Mouse (Mus musculus) cerebellum, postnatal 36 days (tissue): Measurements from ENCODE around the gene Pla2g15.
"Not testable (repeated sequence)": the region's sequence is repeated elsewhere in the genome, so short reads cannot be mapped to it uniquely, and the experiment has no call there.

ENCODE experiments used
- DNase-seq, 2 experiments: peaks; one replicate each; pipeline ENCODE4 v3.0.0; 2021 to 2022; ENCODE audit warnings: mixed read lengths in 2 of 2

Pla2g15 gene

GRCm38 (mm10) chr8:106169934-106170480 is 19.8 kb downstream of the Pla2g15 start:
- DNase-seq: no peak

DNA sequence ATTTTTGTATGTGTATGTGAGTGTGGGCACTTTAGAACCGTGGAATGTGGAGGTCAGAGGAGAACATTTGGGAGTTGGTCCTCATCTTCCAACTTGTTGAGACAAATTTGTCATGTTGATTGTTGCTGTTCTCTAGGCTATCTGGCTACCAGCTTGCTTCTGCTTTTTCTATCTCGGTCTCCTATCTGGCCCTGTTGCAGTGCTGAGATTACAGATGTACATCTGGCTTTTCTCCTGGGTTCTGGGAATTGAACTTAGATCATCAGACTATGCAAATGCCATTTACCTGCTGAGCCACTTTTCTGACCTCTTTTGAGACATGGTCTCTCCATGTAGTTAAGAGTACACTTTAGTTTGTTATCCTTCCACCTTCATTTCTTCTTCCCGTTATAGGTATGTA is 23.4 kb downstream of the Pla2g15 start:
- DNase-seq: no peak

DNA sequence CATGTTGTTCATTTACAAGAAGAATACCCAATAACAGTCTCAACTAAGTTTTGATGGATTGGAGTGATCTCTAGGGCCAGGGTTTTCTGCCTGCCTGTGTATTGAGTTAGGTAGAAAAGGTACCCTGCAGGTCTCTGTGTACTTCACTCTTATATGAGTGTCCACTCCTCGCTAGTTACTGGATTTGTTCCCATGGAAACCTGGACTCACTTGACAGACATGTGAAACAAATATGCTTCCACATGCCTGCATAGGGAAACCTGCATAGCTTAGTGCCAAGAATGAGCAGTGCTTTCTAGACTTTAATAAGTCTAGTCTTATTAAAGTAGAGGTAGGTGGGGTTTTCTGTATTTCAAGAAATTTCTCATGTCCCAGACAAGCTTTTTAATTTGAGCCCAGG is 26.7 kb downstream of the Pla2g15 start:
- no peak for DNase-seq

GRCm38 (mm10) chr8:106177594-106177993 is 27.4 kb downstream of the Pla2g15 start:
- no peak for DNase-seq

DNA sequence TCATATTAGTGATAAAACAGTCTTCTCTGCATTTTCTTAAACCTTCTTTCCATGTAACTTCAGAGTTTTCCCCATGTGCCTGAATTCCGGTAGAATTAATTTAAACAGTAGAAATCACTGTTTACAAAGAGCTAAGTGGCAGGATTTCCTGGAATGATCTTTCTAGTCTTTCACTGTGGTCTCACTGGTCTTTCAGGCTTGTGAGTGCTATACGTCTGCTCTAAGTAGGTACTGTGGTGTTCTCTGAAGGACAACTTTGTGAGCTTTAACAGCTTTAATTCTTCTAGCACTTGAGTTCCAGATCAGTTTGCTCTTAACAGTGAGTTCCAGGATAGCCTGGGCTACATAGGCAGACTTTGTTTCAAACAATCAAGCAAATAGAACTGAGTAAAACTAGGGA is 28.2 kb downstream of the Pla2g15 start:
- no peak for DNase-seq

GRCm38 (mm10) chr8:106185628-106186270 is 35.5 kb downstream of the Pla2g15 start:
- DNase-seq: peak; percentile 24 to 26

GRCm38 (mm10) chr8:106186394-106186793 is 36.2 kb downstream of the Pla2g15 start:
- no peak for DNase-seq

- DNase-seq: no peak
Measured at GRCm38 (mm10) chr8:106189162-106189561, 39.0 kb downstream of the Pla2g15 start.

DNA sequence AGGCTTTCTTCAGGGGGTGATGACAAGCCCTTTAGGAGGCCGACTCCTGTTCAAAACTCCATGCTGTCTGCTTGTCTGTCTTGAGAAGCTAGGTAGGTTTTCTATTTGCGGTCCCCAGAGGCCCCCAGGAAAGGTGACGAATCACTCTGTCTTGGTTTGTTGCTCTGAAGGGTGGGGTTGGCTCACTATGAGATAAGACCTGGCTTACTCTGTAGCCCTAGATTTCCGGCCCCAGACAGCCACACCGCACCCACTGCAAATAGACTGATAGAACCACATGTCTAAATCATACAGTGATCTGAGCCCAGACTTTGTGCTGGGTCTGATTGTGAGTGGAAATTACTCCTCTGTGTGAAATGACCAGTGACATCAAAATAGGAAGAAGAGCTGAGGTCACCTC is 41.4 kb downstream of the Pla2g15 start:
- no peak for DNase-seq

DNA sequence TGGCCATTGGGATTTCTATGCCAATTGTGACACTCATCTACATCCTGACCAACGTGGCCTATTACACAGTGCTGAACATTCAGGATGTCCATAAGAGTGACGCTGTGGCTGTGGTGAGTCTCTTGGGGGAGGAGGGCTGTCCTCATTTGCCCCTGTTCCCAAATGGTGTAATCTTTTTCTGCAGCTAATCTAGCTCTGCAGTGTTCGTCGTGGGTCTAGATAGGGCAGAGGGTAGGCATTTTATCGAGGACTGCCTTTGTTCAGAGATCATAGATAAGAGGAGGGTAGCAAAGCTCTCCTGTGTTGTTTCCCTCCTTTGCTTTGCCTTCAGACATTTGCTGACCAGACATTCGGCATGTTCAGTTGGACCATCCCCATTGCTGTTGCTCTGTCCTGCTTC is 43.0 kb downstream of the Pla2g15 start:
- DNase-seq: no peak

GRCm38 (mm10) chr8:106194062-106194461 is 43.9 kb downstream of the Pla2g15 start:
- DNase-seq: no peak

- peak in 1 of 2 experiments; percentile 21 for DNase-seq
Measured at GRCm38 (mm10) chr8:106198741-106199140, 48.5 kb downstream of the Pla2g15 start.

DNA sequence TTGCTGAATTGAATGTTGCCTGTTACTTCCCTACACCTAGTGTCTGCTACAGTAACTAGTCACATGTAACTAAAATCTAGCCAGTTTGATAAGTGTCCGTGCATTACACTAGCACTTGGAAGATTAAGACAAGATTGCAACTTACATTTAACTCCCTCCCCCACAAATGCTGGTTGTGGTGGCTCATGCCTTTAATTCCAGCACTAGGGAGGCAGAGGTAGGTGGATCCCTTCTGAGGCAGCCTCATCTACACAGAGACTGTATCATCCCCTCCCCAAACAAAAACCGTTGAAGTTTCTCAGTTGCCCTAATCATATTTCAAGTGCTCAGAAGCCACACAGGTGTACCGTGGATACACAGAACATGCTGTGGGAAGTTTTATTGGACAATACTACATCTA is 49.4 kb downstream of the Pla2g15 start:
- DNase-seq: not testable (repeated sequence)

DNA sequence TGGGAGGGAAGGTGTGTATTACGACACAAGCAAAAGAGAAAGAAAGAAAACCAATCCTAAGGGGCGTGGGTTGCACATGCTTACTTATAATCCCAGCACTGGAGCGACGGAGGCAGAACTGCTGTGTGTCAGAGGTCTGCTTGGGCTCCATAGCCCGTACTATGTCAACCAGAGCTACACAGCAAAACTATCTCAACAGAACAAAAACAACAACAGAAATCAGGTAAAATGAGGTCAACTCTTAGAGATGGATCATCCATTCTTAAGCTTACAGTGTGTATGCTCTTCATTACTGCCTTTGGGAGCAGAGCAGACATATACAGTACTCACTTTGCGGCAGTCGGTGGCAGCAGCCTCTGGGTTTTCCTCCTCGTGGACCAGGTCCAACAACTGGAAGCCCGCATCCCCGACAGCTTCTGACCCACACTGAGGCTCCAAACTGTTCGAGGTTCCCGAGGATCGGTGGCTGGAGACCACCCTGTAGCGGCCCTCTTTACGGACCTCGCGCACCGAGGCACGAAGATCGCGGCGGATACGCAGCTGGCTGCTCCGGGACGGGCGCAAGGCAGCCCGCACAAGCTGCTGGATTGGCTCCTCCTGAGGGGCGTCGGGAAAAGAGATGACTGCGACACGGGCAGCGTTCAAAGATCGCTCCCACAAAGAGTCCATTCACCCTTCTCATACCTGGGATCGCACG is 60.0 kb downstream of the Pla2g15 start:
- DNase-seq: no peak

DNA sequence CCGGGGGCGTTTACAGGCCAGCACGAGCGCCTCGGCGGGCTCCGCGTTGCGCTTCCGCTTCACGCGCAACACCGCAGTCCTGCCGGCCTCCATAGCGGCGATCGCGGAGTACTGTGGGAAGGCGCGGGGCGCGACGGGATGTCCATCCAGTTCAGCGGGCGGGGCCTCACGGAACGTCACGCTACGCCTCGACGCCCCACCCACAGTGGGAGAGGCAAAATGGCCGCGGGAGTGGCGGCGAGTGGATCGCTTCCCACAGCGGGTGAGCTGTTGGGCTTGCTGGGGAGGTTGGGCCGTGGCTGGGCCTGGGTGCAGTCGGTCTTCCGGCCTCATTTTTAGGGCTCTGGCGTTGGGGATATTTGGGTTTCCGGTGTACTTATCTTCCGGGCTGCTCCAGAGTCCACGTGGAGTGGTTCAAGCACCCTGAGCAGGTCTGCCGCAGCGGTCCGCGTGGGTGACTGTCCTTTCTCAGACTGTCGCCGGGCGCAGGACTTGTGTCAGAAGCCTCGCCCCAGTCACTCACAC is 60.7 kb downstream of the Pla2g15 start, which contains the start of the genes Slc7a6os and Prmt7:
Slc7a6os (minus strand) TSS at position 115 of the 525 bp plus-strand sequence.
Prmt7 (plus strand) TSS at position 116 of the 525 bp plus-strand sequence.
- peak; percentile 98 for DNase-seq

DNA sequence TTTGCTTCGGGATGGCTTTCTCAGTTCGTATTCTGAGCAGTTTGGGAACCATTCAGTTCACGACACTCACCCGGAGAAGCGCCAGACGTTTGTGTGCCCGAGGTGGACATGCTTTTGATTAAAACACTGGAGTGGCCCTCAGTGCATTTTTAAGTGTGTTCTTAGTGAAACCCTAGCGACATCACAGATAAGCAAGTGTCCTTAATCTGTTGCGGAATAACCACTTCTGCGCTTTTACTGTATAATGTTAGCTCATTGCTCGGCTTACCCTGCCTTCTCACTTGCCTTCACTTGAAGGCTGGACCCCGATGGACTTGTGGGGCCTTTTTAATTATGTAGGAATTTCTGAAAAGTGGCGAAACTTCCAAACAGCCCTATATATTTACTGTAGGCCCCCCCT is 61.2 kb downstream of the Pla2g15 start:
- no peak for DNase-seq

DNA sequence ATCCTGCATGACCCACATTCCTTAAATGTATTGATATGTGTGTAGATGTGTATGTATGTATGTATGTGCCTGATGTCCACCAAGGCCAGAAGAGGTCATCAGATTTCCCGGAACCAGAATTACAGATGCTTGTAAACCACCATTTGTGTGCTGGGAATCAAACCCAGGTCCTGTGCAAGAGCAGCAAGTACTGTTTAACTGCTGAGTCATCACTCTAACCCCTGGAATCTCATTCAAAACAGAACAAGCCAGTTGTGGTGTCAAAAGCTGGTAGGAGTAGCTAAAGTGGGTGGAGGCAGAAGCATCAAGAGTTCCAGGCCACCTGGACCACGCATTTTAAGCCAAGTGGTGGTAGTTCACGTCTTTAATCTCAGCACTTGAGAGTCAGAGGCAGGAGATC is 63.8 kb downstream of the Pla2g15 start:
- no peak for DNase-seq
